Mouse (Mus musculus): ENCODE results near the gene Efcab10. TPM values are rescaled to one million over a fixed set of nuclear protein-coding genes. Genes with fewer than 3 reads are reported as not detected.

Efcab10 gene
- total and polyA plus RNA-seq, 3 experiments, result not detected

DNA sequence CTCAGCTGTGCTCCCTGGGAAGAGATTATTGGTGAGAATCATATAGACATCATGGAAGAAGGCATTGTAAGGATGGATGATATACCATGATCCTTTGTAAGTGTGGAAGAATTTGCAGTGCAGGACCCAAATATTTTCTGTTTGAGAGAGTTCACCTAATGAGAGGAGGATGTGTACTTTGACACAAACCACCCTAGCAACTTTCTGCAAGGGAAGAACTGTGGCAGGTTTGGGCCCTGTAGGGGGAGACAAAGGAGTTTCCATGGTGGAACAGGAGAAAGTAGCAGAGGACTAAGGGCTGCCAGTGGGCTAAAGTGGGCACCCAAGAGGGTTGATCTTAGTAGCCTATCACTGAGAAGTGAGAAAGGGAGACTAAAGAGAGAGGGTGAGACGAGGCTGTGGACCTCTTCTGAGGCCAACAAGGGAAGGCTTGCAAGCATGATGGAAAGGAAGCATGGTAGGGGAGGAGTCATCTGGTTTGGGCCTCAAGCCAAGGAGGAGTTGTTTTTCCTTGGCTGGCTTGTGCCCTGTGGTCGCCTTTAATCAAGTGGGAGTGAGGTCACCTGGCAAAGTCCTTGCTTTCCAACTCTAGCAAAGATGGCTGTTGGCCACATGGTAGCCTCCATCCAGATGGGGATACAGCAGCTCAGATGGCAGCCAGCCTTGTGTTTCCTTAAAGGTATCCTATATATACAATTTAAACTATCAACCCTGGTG is 3.7 kb upstream of the Efcab10 start:
- Histone ChIP-seq H3K27ac (ENCODE audit: insufficient read depth, low read depth) (no peak overlapping the region), H3K4me1 (ENCODE audit: control insufficient read depth in 1 of 2, insufficient read depth in 2 of 2) (no peaks in the 10 kb centered on the region; a peak in 1 of 4 replicates), H3K9me3 (replicated peaks; ENCODE audit: low read length) (no peaks in the 10 kb centered on the region), H3K27me3 (replicated peaks) (peaks cover 14% of the 10 kb centered on the region), H3K79me2 (replicated peaks; ENCODE audit: control insufficient read depth, extremely low read depth, insufficient read depth, poor library complexity, severe bottlenecking) (no peaks in the 10 kb centered on the region), H3K4me3 (replicated peaks in 1 of 3; ENCODE audit: low read depth in 2 of 3, low read length in 2 of 3, poor library complexity in 1 of 3) (no peak overlapping the region), H3K4me2 (ENCODE audit: insufficient read depth, low read depth, poor library complexity, severe bottlenecking) (no peak overlapping the region), H3K9ac (ENCODE audit: insufficient read depth, low read depth) (no peak overlapping the region), H3K36me3 (replicated peaks in 1 of 2; ENCODE audit: control insufficient read depth in 1 of 2, insufficient read depth in 1 of 2, low read length in 1 of 2) (no peaks in the 10 kb centered on the region)
- peak in 1 of 2 experiments; percentile 42; a peak in 2 of 4 replicates for TF ChIP-seq CTCF (conservative IDR thresholded peaks at IDR 0.05 in 1 of 2, IDR thresholded peaks at IDR 0.05 in 1 of 2; ENCODE audit: low read depth in 2 of 2, low read length in 2 of 2)
- TF ChIP-seq HCFC1 (IDR thresholded peaks at IDR 0.05; ENCODE audit: low read depth, low read length), result no peak
- TF ChIP-seq JUN (IDR thresholded peaks at IDR 0.05; ENCODE audit: insufficient read depth, low read depth, low read length), result no peak
- peak; percentile 33 for TF ChIP-seq RAD21 (IDR thresholded peaks at IDR 0.05; ENCODE audit: low read depth, low read length)
- no peak for TF ChIP-seq MYC (IDR thresholded peaks at IDR 0.05; ENCODE audit: low read depth, low read length)
- TF ChIP-seq POLR2AphosphoS2 (IDR thresholded peaks at IDR 0.05; ENCODE audit: low read depth, low read length), result no peak
- dilution Hi-C loops (cut with MboI; ENCODE audit: extremely low pct_ligation_motif_present, extremely low pct_unique_long_range_greater_than_20kb, low sequenced_read_pairs) (no loop called here), in situ Hi-C loops (cut with MboI; ENCODE audit: low pct_ligation_motif_present, low pct_unique_long_range_greater_than_20kb, low sequenced_read_pairs) (no loop called here)
- no peak for DNase-seq (ENCODE audit: extremely low read depth)

DNA sequence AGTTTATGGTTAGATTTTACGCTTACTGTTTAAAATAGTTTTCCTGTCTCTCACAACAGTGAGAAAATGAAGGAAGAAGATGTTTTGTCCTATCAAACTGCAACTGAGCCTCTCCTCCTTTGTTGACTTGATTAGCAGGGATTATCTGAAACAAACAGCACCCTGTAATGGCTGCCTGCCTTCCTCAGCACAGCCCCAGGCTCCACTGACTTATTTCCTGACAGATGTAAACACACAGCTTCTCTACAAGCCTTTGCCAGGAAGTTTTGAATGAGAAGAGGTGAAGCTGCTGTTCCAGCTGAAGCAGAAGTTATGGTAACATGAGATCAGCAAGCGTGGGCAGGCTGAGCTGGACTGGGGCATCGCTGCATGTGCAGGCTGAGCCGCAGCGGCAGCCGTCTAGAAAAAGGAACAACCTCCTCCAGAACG is 8.6 kb downstream of the Efcab10 start:
- no peak overlapping the region for H3K27ac ChIP-seq (ENCODE audit: insufficient read depth, low read depth)
- no peaks in the 10 kb centered on the region for H3K79me2 ChIP-seq (replicated peaks; ENCODE audit: control insufficient read depth, extremely low read depth, insufficient read depth, poor library complexity, severe bottlenecking)
- dilution Hi-C loops (cut with MboI; ENCODE audit: extremely low pct_ligation_motif_present, extremely low pct_unique_long_range_greater_than_20kb, low sequenced_read_pairs), result no loop called here
- H3K27me3 ChIP-seq (replicated peaks), result no peaks in the 10 kb centered on the region
- TF ChIP-seq BHLHE40 (IDR thresholded peaks at IDR 0.05; ENCODE audit: low read depth, low read length) (0 out of 2 replicates have a peak, but pooled peaks have one; percentile 26), CTCF (conservative IDR thresholded peaks at IDR 0.05 in 1 of 2, IDR thresholded peaks at IDR 0.05 in 1 of 2; ENCODE audit: low read depth in 2 of 2, low read length in 2 of 2) (no peak)
- no peak overlapping the region for H3K9ac ChIP-seq (ENCODE audit: insufficient read depth, low read depth)
- H3K9me3 ChIP-seq (replicated peaks; ENCODE audit: low read length), result no peaks in the 10 kb centered on the region
- in situ Hi-C loops (cut with MboI; ENCODE audit: low pct_ligation_motif_present, low pct_unique_long_range_greater_than_20kb, low sequenced_read_pairs), result no loop called here
- H3K4me1 ChIP-seq (ENCODE audit: control insufficient read depth in 1 of 2, insufficient read depth in 2 of 2), result no peaks in the 10 kb centered on the region
- peak overlapping the region; percentile 84 for H3K4me2 ChIP-seq (ENCODE audit: insufficient read depth, low read depth, poor library complexity, severe bottlenecking)
- no peaks in the 10 kb centered on the region for H3K36me3 ChIP-seq (replicated peaks in 1 of 2; ENCODE audit: control insufficient read depth in 1 of 2, insufficient read depth in 1 of 2, low read length in 1 of 2)
- DNase-seq (ENCODE audit: extremely low read depth), result no peak
- H3K4me3 ChIP-seq (replicated peaks in 1 of 3; ENCODE audit: low read depth in 2 of 3, low read length in 2 of 3, poor library complexity in 1 of 3), result no peak overlapping the region

DNA sequence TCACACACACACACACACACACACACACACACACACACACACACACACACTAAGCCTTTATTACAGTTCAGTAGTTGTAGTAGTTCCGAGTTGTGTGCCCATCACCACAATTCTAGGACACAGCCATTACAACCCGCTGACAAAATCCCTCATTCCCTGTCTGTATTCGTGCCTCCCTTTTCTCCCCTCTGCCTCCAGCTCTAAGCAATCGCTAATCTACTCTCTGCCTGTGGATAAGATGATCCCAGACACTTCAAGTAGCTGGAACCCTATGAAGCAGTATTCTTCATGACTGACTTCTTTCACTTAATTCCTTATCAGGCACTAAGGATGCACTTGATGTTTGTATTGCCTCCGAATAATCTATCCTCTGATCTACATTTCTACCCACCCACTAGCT is 10.3 kb downstream of the Efcab10 start:
- no peaks in the 10 kb centered on the region for H3K36me3 ChIP-seq (replicated peaks in 1 of 2; ENCODE audit: control insufficient read depth in 1 of 2, insufficient read depth in 1 of 2, low read length in 1 of 2)
- no peak for DNase-seq (ENCODE audit: extremely low read depth)
- in situ Hi-C loops (cut with MboI; ENCODE audit: low pct_ligation_motif_present, low pct_unique_long_range_greater_than_20kb, low sequenced_read_pairs), result no loop called here
- no peak overlapping the region for H3K27ac ChIP-seq (ENCODE audit: insufficient read depth, low read depth)
- TF ChIP-seq CTCF (conservative IDR thresholded peaks at IDR 0.05 in 1 of 2, IDR thresholded peaks at IDR 0.05 in 1 of 2; ENCODE audit: low read depth in 2 of 2, low read length in 2 of 2), result no peak
- TF ChIP-seq USF1 (IDR thresholded peaks at IDR 0.05; ENCODE audit: low read depth, low read length), result no peak
- no peak for TF ChIP-seq ZMIZ1 (IDR thresholded peaks at IDR 0.05; ENCODE audit: low read depth, low read length)
- TF ChIP-seq CHD2 (IDR thresholded peaks at IDR 0.05; ENCODE audit: low read length), result no peak
- no peak for TF ChIP-seq MXI1 (IDR thresholded peaks at IDR 0.05; ENCODE audit: low read depth, low read length)
- TF ChIP-seq JUN (IDR thresholded peaks at IDR 0.05; ENCODE audit: insufficient read depth, low read depth, low read length), result no peak
- H3K4me3 ChIP-seq (replicated peaks in 1 of 3; ENCODE audit: low read depth in 2 of 3, low read length in 2 of 3, poor library complexity in 1 of 3), result no peak overlapping the region
- H3K4me1 ChIP-seq (ENCODE audit: control insufficient read depth in 1 of 2, insufficient read depth in 2 of 2), result no peaks in the 10 kb centered on the region
- H3K79me2 ChIP-seq (replicated peaks; ENCODE audit: control insufficient read depth, extremely low read depth, insufficient read depth, poor library complexity, severe bottlenecking), result no peaks in the 10 kb centered on the region
- dilution Hi-C loops (cut with MboI; ENCODE audit: extremely low pct_ligation_motif_present, extremely low pct_unique_long_range_greater_than_20kb, low sequenced_read_pairs), result no loop called here
- H3K9me3 ChIP-seq (replicated peaks; ENCODE audit: low read length), result no peaks in the 10 kb centered on the region
- no peak overlapping the region for H3K9ac ChIP-seq (ENCODE audit: insufficient read depth, low read depth)
- H3K4me2 ChIP-seq (ENCODE audit: insufficient read depth, low read depth, poor library complexity, severe bottlenecking), result no peak overlapping the region
- H3K27me3 ChIP-seq (replicated peaks), result no peaks in the 10 kb centered on the region
